Mouse (Mus musculus) heart, embryonic 15.5 days (tissue): ENCODE results near the gene Eif3g. TPM values are rescaled to one million over a fixed set of nuclear protein-coding genes. Genes with fewer than 3 reads are reported as not detected.

Source experiments
- ATAC-seq: fragments of 200-750 bp; cut with Nextera tagmentation; replicated peaks from 2 replicates; pipeline ENCODE4 v1.8.0; 2017; ENCODE audit warnings: low read depth, moderate TSS enrichment; ENCODE audit not compliant: insufficient number of reproducible peaks, insufficient read depth, low FRiP score
- H3K27ac ChIP-seq: fragments of 300-500 bp; sonication (generic); 2 replicates; pipeline ENCODE4 v1.5.1; 2015; ENCODE audit warnings: mild to moderate bottlenecking, inconsistent platforms
- H3K27me3 ChIP-seq: fragments of 300-500 bp; sonication (generic); 2 replicates; pipeline ENCODE4 v1.6.1; 2015; ENCODE audit warnings: inconsistent platforms
- H3K36me3 ChIP-seq: fragments of 300-500 bp; sonication (generic); 2 replicates; pipeline ENCODE4 v1.6.1; 2015; ENCODE audit warnings: mild to moderate bottlenecking, inconsistent platforms
- H3K4me1 ChIP-seq: fragments of 300-500 bp; sonication (generic); replicated peaks from 2 replicates; pipeline ENCODE4 v1.6.1; 2015; ENCODE audit warnings: inconsistent platforms
- H3K4me2 ChIP-seq: fragments of 300-500 bp; sonication (generic); 2 replicates; pipeline ENCODE4 v1.6.1; 2015; ENCODE audit warnings: inconsistent platforms, mild to moderate bottlenecking, moderate library complexity
- H3K4me3 ChIP-seq: fragments of 300-500 bp; sonication (generic); 2 replicates; pipeline ENCODE4 v1.5.1; 2015; ENCODE audit warnings: mild to moderate bottlenecking, inconsistent platforms
- H3K9ac ChIP-seq: fragments of 300-500 bp; sonication (generic); 2 replicates; pipeline ENCODE4 v1.6.1; 2015; ENCODE audit warnings: mild to moderate bottlenecking, inconsistent platforms
- H3K9me3 ChIP-seq: fragments of 300-500 bp; sonication (generic); replicated peaks from 2 replicates; pipeline ENCODE4 v1.6.1; 2016; ENCODE audit warnings: inconsistent platforms
- WGBS: fragments of 180-500 bp; shearing (Covaris S2); methylation state at CpG from one replicate; pipeline ENCODE4 v1.1.7; 2015; ENCODE audit warnings: mixed read lengths; 5-methylcytosine and 5-hydroxymethylcytosine counted together
- polyA plus RNA-seq: library from polyadenylated mRNA; unstranded; fragments of >200 nt; fragmentation: Nextera tagmentation; extraction: Ambion mirVana; gene quantifications from 2 replicates; pipeline ENCODE4 v1.2.1, GENCODE M21; 2015

Gene Eif3g
- polyA plus RNA-seq, 1 experiment from 2014 or later = 183 TPM

DNA sequence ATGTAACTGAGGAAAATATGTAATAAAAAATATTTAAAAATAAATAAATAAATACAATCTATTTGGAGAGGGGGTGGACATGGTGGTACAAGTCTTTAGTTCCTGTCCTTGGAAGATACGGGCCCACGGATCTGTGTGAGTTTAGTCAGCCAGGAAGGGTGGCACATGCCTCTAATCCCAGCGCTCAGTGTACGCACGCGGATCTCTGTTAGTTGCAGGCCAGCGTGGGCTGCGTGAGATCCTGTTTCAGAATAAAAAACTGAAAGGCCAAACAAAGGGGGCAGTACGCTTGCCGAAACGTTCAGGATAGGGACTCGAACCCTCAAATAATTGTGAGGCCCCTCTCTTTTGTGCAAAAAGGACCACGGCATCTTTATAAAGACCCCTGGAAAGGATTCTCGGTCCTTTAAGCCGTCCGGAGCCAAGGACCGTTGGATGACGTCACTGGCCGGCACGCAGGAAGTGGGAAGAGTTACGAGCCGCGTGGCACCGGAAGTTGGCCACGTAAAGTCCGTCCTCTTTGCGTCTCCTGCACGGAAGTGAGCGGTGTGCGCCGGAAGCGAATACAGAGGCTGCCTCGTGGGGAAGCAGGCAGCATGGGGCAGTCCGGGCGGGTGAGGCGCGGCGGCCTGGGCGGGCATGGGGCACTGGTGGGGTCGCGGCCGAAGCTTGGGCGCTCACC is 10.6 kb downstream of the Eif3g start, which contains the start of gene Ppan:
Gene Ppan (plus strand): TSS at position 472 of the 682 bp plus-strand sequence.
- H3K9ac ChIP-seq = peak within 1 kb of the TSS; percentile 81
- peak within 1 kb of the TSS; percentile 89 for H3K4me2 ChIP-seq
- peak within 1 kb of the TSS; percentile 91 for H3K4me3 ChIP-seq
- ATAC-seq = peak; percentile 94
- no peaks in the 10 kb centered on the region; the same call in 1 of the 2 replicates for H3K9me3 ChIP-seq
- peaks cover 10% of the 10 kb centered on the region for H3K4me1 ChIP-seq
- H3K27me3 ChIP-seq = no peaks in the 10 kb centered on the region
- WGBS = under 1% methylated on average over 43 of the region's 43 CpGs
- peaks cover 35% of the 10 kb centered on the region for H3K36me3 ChIP-seq
- H3K27ac ChIP-seq = peak within 1 kb of the TSS; percentile 91

DNA sequence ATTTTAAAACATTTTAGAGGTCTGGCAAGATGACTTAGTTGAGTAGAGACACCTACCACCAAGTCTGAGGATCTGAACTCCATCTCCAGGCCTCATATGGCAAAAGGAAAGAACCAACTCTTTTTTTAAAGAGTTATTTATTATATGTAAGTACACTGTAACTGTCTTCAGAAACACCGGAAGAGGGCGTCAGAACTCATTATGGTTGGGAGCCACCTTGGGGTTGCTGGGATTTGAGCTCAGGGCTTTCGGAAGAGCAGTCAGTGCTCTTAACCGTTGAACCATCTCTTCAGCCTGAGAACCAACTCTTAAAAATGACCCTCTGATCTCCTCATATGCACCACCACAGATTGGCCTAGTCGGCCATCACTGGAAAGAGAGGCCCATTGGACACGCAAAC is 11.2 kb downstream of the Eif3g start:
- no peaks in the 10 kb centered on the region for H3K27me3 ChIP-seq
- no peak overlapping the region for H3K27ac ChIP-seq
- H3K4me2 ChIP-seq = peak overlapping the region; percentile 89
- H3K9me3 ChIP-seq = no peaks in the 10 kb centered on the region; the same call in 1 of the 2 replicates
- ATAC-seq = no peak
- no peak overlapping the region for H3K9ac ChIP-seq
- no peak overlapping the region for H3K4me3 ChIP-seq
- H3K36me3 ChIP-seq = peaks cover 29% of the 10 kb centered on the region
- WGBS = 86% methylated on average over 6 of the region's 6 CpGs
- peaks cover 10% of the 10 kb centered on the region for H3K4me1 ChIP-seq

DNA sequence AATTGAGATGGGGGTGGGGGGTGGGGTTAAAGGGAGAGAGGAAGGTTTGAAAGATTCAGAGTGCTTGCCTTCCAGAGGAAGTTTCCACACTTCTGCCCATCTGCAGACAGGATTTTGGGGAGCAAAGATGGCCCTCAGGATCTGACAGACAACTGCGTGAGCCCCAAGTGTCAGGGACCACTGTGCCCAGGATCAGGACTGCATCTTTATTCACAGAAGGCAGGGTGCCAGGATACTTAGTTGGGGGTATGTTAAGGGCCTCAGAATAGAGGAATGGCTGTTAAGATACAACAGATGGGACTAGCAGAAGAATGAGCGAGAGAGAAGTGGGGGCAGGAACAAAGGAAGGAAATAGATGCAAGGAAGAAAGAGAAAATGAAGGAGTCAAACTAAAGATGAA is 11.9 kb downstream of the Eif3g start:
- Histone ChIP-seq H3K9ac (no peak overlapping the region), H3K27ac (no peak overlapping the region), H3K4me3 (no peak overlapping the region), H3K27me3 (no peaks in the 10 kb centered on the region), H3K36me3 (peaks cover 23% of the 10 kb centered on the region), H3K4me1 (peaks cover 10% of the 10 kb centered on the region), H3K9me3 (no peaks in the 10 kb centered on the region; the same call in 1 of the 2 replicates), H3K4me2 (no peak overlapping the region)
- WGBS = 100% methylated on average over 2 of the region's 2 CpGs
- no peak for ATAC-seq

DNA sequence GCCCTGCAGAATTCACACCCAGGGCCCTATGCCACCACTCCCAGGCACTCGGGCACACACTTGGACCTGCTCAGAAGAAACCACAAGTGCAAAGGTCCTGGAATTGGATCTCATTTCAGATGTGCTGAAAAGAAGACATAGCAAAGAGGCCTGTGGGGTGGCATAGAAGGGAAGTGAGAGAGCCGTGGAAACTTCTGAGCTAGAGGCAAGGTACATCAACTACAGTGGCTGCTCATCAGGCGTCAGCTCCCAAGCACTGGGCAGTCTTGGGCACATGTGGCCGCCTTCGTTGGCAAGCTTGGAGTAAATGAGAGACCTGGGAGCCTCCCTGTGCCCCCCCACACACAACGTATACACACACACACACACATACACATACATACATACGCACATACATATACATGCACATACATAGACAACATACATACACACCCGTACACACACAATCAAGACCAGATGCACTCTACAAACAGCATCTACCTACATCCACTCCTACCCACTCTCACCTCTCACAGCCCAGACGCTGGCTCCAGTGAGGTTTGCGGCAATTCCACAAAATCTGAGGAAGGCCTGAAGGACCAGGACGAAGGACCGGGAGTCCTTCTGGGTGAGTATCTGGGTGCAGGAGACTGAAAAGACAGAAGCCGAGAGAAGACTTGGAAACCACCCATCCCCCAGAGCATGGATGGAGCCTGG is 19.2 kb downstream of the Eif3g start, which contains the start of gene Angptl6:
Gene Angptl6 (minus strand): TSS at position 631 of the 696 bp plus-strand sequence.
- Histone ChIP-seq H3K9me3 (no peaks in the 10 kb centered on the region), H3K27ac (peak within 1 kb of the TSS; percentile 90), H3K9ac (peak within 1 kb of the TSS; percentile 68), H3K4me2 (peak within 1 kb of the TSS; percentile 79), H3K4me3 (peak within 1 kb of the TSS; percentile 52), H3K36me3 (no peaks in the 10 kb centered on the region), H3K27me3 (no peaks in the 10 kb centered on the region), H3K4me1 (peaks cover 9% of the 10 kb centered on the region)
- no peak for ATAC-seq
- 87% methylated on average over 13 of the region's 13 CpGs for WGBS

DNA sequence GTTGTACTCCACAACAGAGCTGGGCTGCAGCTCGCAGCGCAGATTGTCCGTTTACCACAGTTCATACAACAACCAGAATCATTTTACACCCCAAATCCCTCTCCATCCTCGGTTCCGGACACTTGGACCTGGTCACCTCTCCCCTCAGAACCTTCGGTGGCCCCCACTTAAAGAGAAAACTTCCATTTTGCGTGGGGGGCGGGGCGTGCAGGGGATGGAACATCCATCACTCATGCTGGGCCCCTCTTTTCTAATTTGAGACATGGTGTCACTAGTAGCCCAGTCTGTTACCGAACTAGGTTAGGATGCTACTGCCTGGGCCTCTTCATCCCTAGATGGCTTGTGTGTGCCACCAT is 19.7 kb downstream of the Eif3g start:
- H3K36me3 ChIP-seq = no peaks in the 10 kb centered on the region
- H3K4me3 ChIP-seq = peak overlapping the region; percentile 52
- H3K4me2 ChIP-seq = peak overlapping the region; percentile 79
- ATAC-seq = no peak
- no peaks in the 10 kb centered on the region for H3K27me3 ChIP-seq
- peak overlapping the region; percentile 90 for H3K27ac ChIP-seq
- H3K9me3 ChIP-seq = no peaks in the 10 kb centered on the region
- H3K4me1 ChIP-seq = peaks cover 9% of the 10 kb centered on the region
- peak overlapping the region; percentile 68 for H3K9ac ChIP-seq
- 21% methylated on average over 10 of the region's 10 CpGs for WGBS

DNA sequence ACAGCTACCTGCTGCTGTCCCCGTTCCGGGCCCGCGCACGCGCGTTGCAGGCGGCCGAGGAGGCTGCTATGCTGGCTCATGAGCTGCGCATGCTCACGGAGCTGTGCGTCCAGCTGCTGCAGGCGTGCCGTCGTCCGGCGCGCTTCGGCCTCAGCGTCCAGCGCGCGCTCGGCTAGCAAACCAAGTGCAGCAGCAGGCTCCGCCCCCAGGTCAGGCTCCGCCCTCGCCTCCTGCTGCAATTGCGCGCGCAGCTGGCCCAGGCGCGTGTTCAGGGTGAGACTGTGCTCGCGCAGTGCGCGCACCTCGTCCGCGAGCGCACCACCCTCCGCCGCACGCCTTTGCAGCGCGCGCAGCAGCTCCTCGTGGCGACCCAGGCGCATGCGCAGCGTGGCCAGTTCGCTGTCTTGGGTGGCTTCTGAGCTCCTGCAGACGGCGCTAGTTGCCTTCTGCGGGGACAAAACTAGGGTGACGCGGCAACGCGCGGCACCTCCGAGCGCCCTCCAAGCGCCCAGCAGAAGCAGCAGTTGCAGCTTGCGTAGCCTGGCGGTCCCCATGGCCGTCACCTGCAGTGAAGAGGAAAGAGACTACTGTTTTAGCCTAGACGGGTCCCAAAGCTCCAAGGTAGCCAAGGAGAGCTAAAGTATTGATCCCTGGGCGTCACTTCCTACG is 20.2 kb downstream of the Eif3g start:
- peak overlapping the region; percentile 68 for H3K9ac ChIP-seq
- H3K27ac ChIP-seq = peak overlapping the region; percentile 90
- H3K36me3 ChIP-seq = no peaks in the 10 kb centered on the region
- no peaks in the 10 kb centered on the region for H3K27me3 ChIP-seq
- H3K4me2 ChIP-seq = peak overlapping the region; percentile 79
- peak; percentile 95 for ATAC-seq
- no peaks in the 10 kb centered on the region for H3K9me3 ChIP-seq
- peaks cover 9% of the 10 kb centered on the region for H3K4me1 ChIP-seq
- under 1% methylated on average over 69 of the region's 69 CpGs for WGBS
- peak overlapping the region; percentile 52 for H3K4me3 ChIP-seq

DNA sequence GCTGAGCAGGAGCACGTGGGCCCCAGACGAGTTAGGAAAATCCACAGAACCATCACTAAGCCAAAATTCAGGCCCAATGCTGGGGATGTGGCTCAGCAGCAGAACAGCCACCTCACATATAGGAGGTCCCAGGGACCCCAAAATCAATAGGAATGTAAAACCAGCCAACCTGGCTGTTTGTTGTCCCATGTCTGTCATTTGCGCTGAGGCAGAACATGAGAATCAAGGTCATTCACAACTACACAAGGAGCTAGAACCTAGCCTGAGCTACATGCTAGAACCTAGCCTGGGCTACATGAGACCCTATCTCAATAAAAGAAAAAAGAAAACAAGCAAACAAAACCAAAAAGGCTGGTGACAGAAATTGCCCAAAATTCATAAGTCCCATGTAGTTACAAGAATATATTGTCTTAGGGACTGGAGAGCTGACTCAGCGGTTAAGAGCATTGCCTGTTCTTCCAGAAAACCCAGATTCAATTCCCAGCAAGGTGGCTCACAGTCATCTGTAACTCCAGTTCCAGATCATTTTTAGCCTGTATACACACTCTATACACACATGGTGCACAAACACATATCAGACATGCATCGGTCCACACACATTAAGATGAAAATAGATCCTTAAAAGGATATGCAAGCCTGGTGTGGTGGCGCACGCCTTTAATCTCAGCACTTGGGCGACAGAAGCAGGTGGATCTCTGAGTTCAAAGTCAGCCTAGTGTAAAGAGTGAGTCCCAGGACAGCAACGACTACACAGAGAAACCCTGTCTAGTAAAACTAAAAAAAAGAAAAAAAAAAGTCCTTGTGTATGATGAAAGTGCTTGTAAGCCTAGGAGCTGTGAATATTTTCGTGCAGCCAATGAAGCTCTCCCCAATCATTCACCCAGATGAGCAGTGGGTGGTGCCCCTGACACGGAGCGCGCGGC is 21.0 kb downstream of the Eif3g start:
- peak overlapping the region; percentile 34 for H3K9ac ChIP-seq
- no peak for ATAC-seq
- peaks cover 9% of the 10 kb centered on the region for H3K4me1 ChIP-seq
- 32% methylated on average over 14 of the region's 14 CpGs for WGBS
- H3K27me3 ChIP-seq = no peaks in the 10 kb centered on the region
- peak overlapping the region; percentile 52 for H3K4me3 ChIP-seq
- peak overlapping the region; percentile 90 for H3K27ac ChIP-seq
- no peaks in the 10 kb centered on the region for H3K36me3 ChIP-seq
- peak overlapping the region; percentile 79 for H3K4me2 ChIP-seq
- no peaks in the 10 kb centered on the region for H3K9me3 ChIP-seq

DNA sequence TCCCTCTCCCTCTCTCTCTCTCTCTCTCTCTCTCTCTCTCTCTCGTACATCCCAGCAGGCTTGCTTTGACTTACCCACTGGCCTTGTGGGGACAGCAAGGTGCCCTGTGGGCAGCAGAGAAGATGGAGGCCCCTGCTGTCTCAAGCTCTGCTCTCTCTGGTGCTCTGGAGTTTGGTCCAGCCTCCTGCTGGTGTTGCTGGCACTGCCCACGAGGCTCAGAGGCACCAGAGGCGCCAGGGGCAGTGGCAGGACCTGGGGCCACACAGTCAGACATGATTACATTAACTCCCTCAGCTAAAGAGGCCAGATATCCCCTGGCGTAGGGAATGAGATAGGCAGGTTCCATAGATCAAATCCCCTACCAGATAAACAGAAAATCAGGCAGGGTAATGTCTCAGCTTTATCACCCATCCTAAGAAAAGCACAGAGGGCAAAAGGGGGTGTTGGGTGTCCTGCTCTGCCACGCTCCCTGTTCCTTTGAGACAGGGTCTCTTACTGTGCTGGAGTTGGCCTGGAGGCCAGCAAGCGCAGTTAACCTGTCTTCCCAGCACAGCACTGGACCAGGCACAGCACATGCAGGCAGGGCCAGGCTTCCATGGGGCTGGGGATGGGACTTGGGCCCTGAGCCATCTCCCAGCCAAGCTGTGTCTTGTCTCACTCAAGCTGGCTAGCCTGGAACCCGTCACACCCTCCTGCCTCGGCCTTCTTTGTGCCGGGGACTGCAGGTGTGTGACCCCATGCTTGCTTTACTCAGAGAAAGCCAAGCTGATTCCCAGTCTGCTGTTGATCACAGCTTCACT is 21.9 kb downstream of the Eif3g start:
- no peaks in the 10 kb centered on the region for H3K36me3 ChIP-seq
- no peak overlapping the region for H3K4me2 ChIP-seq
- no peak overlapping the region for H3K27ac ChIP-seq
- no peaks in the 10 kb centered on the region for H3K9me3 ChIP-seq
- H3K9ac ChIP-seq = no peak overlapping the region
- H3K4me1 ChIP-seq = peaks cover 9% of the 10 kb centered on the region
- WGBS = 71% methylated on average over 8 of the region's 9 CpGs
- ATAC-seq = no peak
- H3K27me3 ChIP-seq = no peaks in the 10 kb centered on the region
- no peak overlapping the region for H3K4me3 ChIP-seq

DNA sequence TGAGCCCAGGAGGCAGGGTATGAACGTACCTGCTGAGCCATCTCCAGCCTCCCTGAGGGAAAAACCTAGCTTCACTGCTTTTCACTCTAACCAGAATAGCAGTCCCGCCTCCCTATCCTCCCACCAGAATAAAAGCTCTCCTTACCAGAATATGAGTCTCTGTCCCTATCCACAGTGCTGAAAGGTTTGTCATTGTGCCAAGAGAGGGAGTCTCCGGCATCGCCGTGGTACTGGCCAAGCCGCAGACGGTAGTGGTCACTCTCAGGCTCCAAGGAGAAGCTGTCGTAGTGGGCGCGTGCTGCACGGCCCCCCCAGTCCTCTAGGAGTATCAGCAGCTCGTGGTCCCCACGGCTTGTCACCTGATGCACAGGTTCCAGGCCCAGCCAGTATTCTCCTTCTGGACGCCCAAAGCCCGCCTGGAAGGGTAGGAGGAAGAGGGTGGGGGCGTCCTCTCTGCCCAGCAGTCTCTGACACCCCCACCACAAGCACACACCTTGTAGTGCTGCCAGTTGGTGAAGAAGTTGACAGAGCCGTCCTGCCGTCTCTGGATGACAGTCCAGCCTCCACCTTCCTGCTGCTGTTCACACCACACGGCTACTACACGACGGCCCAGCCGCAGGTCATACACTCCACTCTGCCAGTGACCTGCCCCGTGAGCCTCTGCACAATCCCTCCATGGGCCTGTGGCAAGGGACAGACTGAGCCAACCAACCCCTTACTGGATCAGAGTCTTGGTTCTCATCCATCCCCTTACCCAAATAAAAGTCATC is 23.2 kb downstream of the Eif3g start:
- Histone ChIP-seq H3K27me3 (0 out of 2 replicates have a peak, but pooled peaks cover 3% of the 10 kb centered on the region), H3K27ac (no peak overlapping the region), H3K4me2 (no peak overlapping the region), H3K4me1 (peaks cover 9% of the 10 kb centered on the region), H3K36me3 (no peaks in the 10 kb centered on the region), H3K9me3 (no peaks in the 10 kb centered on the region), H3K4me3 (no peak overlapping the region), H3K9ac (no peak overlapping the region)
- no peak for ATAC-seq
- 62% methylated on average over 23 of the region's 23 CpGs for WGBS

DNA sequence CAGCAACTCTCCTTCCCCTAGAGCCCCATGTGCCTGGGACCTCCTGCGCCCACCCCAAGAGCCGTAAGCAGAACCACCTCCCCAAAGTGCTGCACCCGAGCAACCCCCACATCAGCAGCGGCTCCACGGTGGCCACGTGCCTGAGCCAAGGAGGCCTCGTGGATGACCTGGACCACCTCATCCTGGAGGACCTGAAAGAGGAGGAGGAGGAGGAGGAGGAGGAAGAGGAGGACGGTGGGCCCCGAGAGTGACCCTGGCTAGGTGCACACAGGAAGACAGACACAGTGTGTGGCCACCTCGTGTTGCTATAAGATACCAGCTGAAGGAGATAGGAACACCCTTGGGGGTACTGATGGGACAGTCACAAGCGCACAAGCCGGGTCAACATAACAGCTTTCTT is 24.9 kb downstream of the Eif3g start:
- Histone ChIP-seq H3K9me3 (no peaks in the 10 kb centered on the region), H3K4me2 (no peak overlapping the region), H3K4me3 (no peak overlapping the region), H3K27me3 (peaks cover 18% of the 10 kb centered on the region), H3K36me3 (no peaks in the 10 kb centered on the region), H3K9ac (no peak overlapping the region), H3K4me1 (peaks cover 11% of the 10 kb centered on the region), H3K27ac (no peak overlapping the region)
- no peak for ATAC-seq
- WGBS = 82% methylated on average over 12 of the region's 12 CpGs
